Mouse (Mus musculus): ENCODE measurements at regions not wholly inside any gene's neighbourhood (a gene's known extent, or its start where the extent isn't known, plus 50 kb on each side); places are given as distances from the start of the nearest gene placed in this dataset.

GRCm38 (mm10) chr3:129449928-129450327, 82.2 kb upstream of the Elovl6 start:
- peak; percentile 39 for DNase-seq

- peak; percentile 73 for DNase-seq
Observed at GRCm38 (mm10) chr3:129450671-129451070, 81.5 kb upstream of the Elovl6 start.

- peak; percentile 73 for DNase-seq
Observed at GRCm38 (mm10) chr3:129470088-129470487, 62.1 kb upstream of the Elovl6 start.

GRCm38 (mm10) chr3:129471332-129471731, 60.8 kb upstream of the Elovl6 start:
- peak; percentile 4 for DNase-seq

GRCm38 (mm10) chr3:129472008-129472407, 60.1 kb upstream of the Elovl6 start:
- peak; percentile 55 for DNase-seq

GRCm38 (mm10) chr3:129474451-129474850, 57.7 kb upstream of the Elovl6 start:
- peak; percentile 44 for DNase-seq

- DNase-seq = peak; percentile 70
Observed at GRCm38 (mm10) chr3:129476250-129476649, 55.9 kb upstream of the Elovl6 start.

GRCm38 (mm10) chr3:129478093-129478492, 54.1 kb upstream of the Elovl6 start:
- DNase-seq = peak; percentile 14

- DNase-seq = peak; percentile 72
Observed at GRCm38 (mm10) chr3:129481293-129481692, 50.9 kb upstream of the Elovl6 start.

Measured in heart, adult 11 months (tissue).